Mouse (Mus musculus) ES-E14 (cell line): ENCODE measurements at regions not wholly inside any gene's neighbourhood (a gene's known extent, or its start where the extent isn't known, plus 50 kb on each side); places are given as distances from the start of the nearest gene placed in this dataset.

Experiments
- CHD2 ChIP-seq: IDR thresholded peaks from 2 replicates; pipeline ENCODE4 v1.6.1; 2014; ENCODE audit warnings: mild to moderate bottlenecking, low read depth, low read length, inconsistent platforms
- MAFK ChIP-seq: IDR thresholded peaks from 2 replicates; pipeline ENCODE4 v1.6.1; 2014; ENCODE audit warnings: mild to moderate bottlenecking, low read depth, low read length, inconsistent platforms; ENCODE audit not compliant: insufficient read depth
- ZC3H11A ChIP-seq: IDR thresholded peaks from 2 replicates; pipeline ENCODE4 v1.6.1; 2012; ENCODE audit warnings: low read depth, mild to moderate bottlenecking, inconsistent platforms, low read length, borderline replicate concordance
- ZNF384 ChIP-seq: IDR thresholded peaks from 2 replicates; pipeline ENCODE4 v1.6.1; 2012; ENCODE audit warnings: low read depth, low read length, inconsistent platforms

DNA sequence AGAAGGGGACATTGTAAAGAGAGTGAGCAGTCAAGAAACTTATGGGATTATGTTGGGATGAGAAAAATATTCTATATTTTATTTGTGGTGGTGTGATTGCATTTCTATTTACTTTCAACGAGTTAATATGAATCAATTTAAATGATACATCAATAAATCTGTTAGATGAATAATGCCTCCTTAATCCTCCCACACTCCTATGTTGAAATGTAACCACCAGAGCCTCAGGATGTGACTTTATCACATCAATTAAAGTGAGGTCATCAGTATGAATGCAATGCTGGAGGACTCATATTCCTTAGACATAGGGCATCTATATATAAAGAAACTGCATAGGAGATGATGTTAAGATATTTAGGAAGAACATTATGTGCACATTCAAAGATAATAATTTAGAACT, 1195.3 kb upstream of the Cited2 start:
- TF ChIP-seq ZNF384 (no peak), ZC3H11A (no peak), MAFK (no peak), CHD2 (no peak)
